Mouse (Mus musculus): Measurements from ENCODE around the gene Olfr389.

GRCm38 (mm10) chr11:73802952-73803351, 22.4 kb upstream of the Olfr389 start, which contains the start of gene Olfr391-ps:
- TF ChIP-seq CTCF (IDR thresholded peaks at IDR 0.05; ENCODE audit: control insufficient read depth, insufficient read depth, low read length), result no peak
- no peak for TF ChIP-seq POLR2A (IDR thresholded peaks at IDR 0.05; ENCODE audit: borderline replicate concordance, control insufficient read depth, low read depth, low read length)

All from bone marrow, adult 2 months (tissue).